Mouse (Mus musculus) liver, postnatal 0 days (tissue): Measurements from ENCODE around the gene Surf1. TPM values are rescaled to one million over a fixed set of nuclear protein-coding genes. Genes with fewer than 3 reads are reported as not detected.

Experiments
- ATAC-seq: fragments of 200-750 bp; cut with Nextera tagmentation; 2 replicates; pipeline ENCODE4 v1.8.0; 2017; ENCODE audit warnings: mild to moderate bottlenecking, moderate library complexity
- DNase-seq: peaks from one replicate; pipeline ENCODE4 v3.0.0-alpha.2; 2016
- H3K27ac ChIP-seq: fragments of 300-500 bp; sonication (generic); 2 replicates; pipeline ENCODE4 v1.5.1; 2014; ENCODE audit warnings: antibody characterized with exemption, moderate library complexity, mild to moderate bottlenecking, low read depth
- H3K27me3 ChIP-seq: fragments of 300-500 bp; sonication (generic); 2 replicates; pipeline ENCODE4 v1.6.1; 2014; ENCODE audit warnings: low read length, control low read depth, mixed read lengths; ENCODE audit not compliant: insufficient read depth
- H3K36me3 ChIP-seq: fragments of 300-500 bp; sonication (generic); replicated peaks from 2 replicates; pipeline ENCODE4 v1.6.1; 2014; ENCODE audit warnings: mild to moderate bottlenecking, control low read depth, low read length, moderate library complexity, mixed read lengths; ENCODE audit not compliant: insufficient read depth
- H3K4me1 ChIP-seq: fragments of 300-500 bp; sonication (generic); 2 replicates; pipeline ENCODE4 v1.6.1; 2014; ENCODE audit warnings: antibody characterized with exemption, mild to moderate bottlenecking, control low read depth; ENCODE audit not compliant: insufficient read depth
- H3K4me2 ChIP-seq: fragments of 300-500 bp; sonication (generic); 2 replicates; pipeline ENCODE4 v1.6.1; 2014; ENCODE audit warnings: low read depth, mild to moderate bottlenecking, low read length, moderate library complexity, mixed read lengths
- H3K4me3 ChIP-seq: fragments of 300-500 bp; sonication (generic); 2 replicates; pipeline ENCODE4 v1.5.1; 2014; ENCODE audit warnings: low read depth, low read length
- H3K9ac ChIP-seq: fragments of 300-500 bp; sonication (generic); replicated peaks from 2 replicates; pipeline ENCODE4 v1.6.1; 2014; ENCODE audit warnings: mild to moderate bottlenecking, moderate library complexity
- H3K9me3 ChIP-seq: fragments of 300-500 bp; sonication (generic); 2 replicates; pipeline ENCODE4 v1.6.1; 2016; ENCODE audit warnings: mild to moderate bottlenecking, control low read depth, low read length, mixed read lengths
- CTCF ChIP-seq: sonication (generic); IDR thresholded peaks from 2 replicates; pipeline ENCODE4 v1.5.1; 2016; ENCODE audit warnings: antibody characterized with exemption, low read depth
- EP300 ChIP-seq: IDR thresholded peaks from 2 replicates; pipeline ENCODE4 v1.6.1; 2016; ENCODE audit warnings: antibody characterized with exemption, low read depth, mild to moderate bottlenecking
- WGBS: fragments of 180-500 bp; shearing (Covaris S2); extraction: QIAGEN DNeasy Blood & Tissue Kit; methylation state at CpG from one replicate; pipeline ENCODE4 v1.1.7; 2014; ENCODE audit not compliant: insufficient replicate concordance; 5-methylcytosine and 5-hydroxymethylcytosine counted together
- polyA plus RNA-seq: library from polyadenylated mRNA; unstranded; fragments of >200 nt; fragmentation: Nextera tagmentation; extraction: Ambion mirVana; gene quantifications from 2 replicates; pipeline ENCODE4 v1.2.1, GENCODE M21; 2015

The Surf1 gene
- polyA plus RNA-seq, 1 experiment from 2014 or later, result 29.8 TPM

DNA sequence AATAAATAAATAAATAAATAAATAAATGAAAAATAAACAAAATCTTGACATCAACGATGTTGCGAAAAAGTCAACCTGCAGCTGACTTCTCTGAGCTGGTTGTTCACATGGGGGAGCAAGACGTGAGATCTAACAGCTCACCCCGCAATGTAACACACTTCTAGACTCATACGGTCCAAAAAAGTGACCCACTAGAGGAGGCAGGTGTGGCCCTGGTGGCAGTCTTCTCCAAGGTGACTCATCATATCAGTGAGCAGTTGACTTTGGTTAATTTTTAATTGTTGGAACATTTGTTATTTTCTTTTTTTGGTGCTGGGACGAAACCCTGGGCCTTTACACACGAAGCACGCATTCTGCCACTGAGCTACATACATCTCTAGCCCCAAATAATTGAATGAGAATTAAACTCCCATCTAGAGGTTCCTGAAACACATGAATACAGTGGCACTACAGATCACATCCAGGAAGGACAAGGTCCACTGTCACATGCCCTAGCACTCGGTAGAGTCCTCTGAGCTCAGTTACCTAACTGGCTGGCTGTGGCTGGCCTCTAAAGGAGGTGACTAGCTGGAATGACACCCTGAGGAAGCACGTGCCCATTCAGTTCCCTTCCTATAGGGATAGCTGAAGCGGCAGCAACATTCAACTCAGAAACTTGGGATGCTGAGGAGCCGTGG is 40.6 kb upstream of the Surf1 start:
- Histone ChIP-seq H3K4me3 (no peak overlapping the region), H3K9ac (no peak overlapping the region), H3K4me2 (no peak overlapping the region), H3K36me3 (peaks cover 73% of the 10 kb centered on the region), H3K9me3 (no peaks in the 10 kb centered on the region), H3K4me1 (peaks cover 9% of the 10 kb centered on the region), H3K27ac (peak overlapping the region; percentile 69), H3K27me3 (no peaks in the 10 kb centered on the region)
- peak; percentile 46 for DNase-seq
- TF ChIP-seq EP300 (0 out of 2 replicates have a peak, but pooled peaks have one; percentile 13), CTCF (no peak)
- ATAC-seq, result peak; percentile 97
- 67% methylated on average over 12 of the region's 12 CpGs for WGBS

DNA sequence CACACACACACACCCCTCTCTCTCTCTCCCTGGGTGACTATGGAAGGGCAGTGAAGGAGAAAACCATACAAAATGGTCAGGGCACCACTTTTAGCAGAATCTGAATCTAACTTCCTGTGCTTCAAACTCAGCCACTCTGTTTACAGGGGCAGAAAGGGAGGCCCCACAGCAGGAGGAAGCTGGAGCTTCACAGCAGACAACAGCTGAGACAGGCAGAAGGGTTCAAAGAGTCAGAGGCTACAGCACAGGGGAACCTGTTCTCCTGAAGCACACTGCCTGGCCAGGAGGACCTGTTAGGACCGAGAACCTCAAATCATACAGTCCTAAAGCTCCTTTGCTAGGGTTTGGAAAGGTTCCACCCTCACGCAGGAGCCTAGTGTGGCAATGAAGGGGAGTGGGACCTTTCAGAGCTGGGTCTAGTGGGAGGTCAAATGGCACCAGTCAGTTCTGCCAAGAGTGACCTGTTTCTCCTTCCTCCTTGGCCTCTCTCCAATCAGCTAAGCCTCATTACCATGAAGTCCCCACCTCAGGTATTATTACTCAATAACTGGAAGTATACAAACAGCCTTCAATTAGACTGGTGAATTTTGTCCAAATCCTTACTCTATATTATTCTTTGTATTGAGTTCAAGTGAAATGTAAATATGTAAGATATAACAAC is 38.5 kb upstream of the Surf1 start:
- 0 out of 2 replicates have a peak overlapping the region, but pooled peaks have one; percentile 29 for H3K27ac ChIP-seq
- no peak for TF ChIP-seq CTCF
- TF ChIP-seq EP300, result no peak
- H3K9me3 ChIP-seq, result no peaks in the 10 kb centered on the region
- WGBS, result 76% methylated on average over 2 of the region's 2 CpGs
- H3K4me2 ChIP-seq, result no peak overlapping the region
- no peak overlapping the region for H3K4me3 ChIP-seq
- H3K27me3 ChIP-seq, result no peaks in the 10 kb centered on the region
- no peak for ATAC-seq
- H3K4me1 ChIP-seq, result peaks cover 4% of the 10 kb centered on the region; the same call in 1 of the 2 replicates
- no peak for DNase-seq
- H3K9ac ChIP-seq, result no peak overlapping the region
- peaks cover 63% of the 10 kb centered on the region for H3K36me3 ChIP-seq

GRCm38 (mm10) chr2:26952866-26953265 is 36.5 kb upstream of the Surf1 start:
- Histone ChIP-seq H3K4me3 (no peak overlapping the region), H3K27ac (no peak overlapping the region), H3K4me2 (no peak overlapping the region), H3K36me3 (peaks cover 51% of the 10 kb centered on the region), H3K9ac (no peak overlapping the region), H3K9me3 (no peaks in the 10 kb centered on the region), H3K4me1 (peaks cover 4% of the 10 kb centered on the region; the same call in 1 of the 2 replicates), H3K27me3 (no peaks in the 10 kb centered on the region)
- WGBS, result 89% methylated on average over 8 of the region's 8 CpGs
- no peak for TF ChIP-seq CTCF
- no peak for TF ChIP-seq EP300
- no peak for ATAC-seq
- DNase-seq, result no peak

GRCm38 (mm10) chr2:26952193-26952592 is 35.9 kb upstream of the Surf1 start:
- no peaks in the 10 kb centered on the region for H3K9me3 ChIP-seq
- no peak for TF ChIP-seq EP300
- TF ChIP-seq CTCF, result no peak
- ATAC-seq (no peak), DNase-seq (no peak)
- no peak overlapping the region for H3K27ac ChIP-seq
- H3K4me1 ChIP-seq, result peaks cover 4% of the 10 kb centered on the region; the same call in 1 of the 2 replicates
- H3K27me3 ChIP-seq, result no peaks in the 10 kb centered on the region
- H3K4me2 ChIP-seq, result no peak overlapping the region
- peaks cover 47% of the 10 kb centered on the region for H3K36me3 ChIP-seq
- WGBS, result 75% methylated on average over 4 of the region's 4 CpGs
- H3K4me3 ChIP-seq, result no peak overlapping the region
- H3K9ac ChIP-seq, result no peak overlapping the region

DNA sequence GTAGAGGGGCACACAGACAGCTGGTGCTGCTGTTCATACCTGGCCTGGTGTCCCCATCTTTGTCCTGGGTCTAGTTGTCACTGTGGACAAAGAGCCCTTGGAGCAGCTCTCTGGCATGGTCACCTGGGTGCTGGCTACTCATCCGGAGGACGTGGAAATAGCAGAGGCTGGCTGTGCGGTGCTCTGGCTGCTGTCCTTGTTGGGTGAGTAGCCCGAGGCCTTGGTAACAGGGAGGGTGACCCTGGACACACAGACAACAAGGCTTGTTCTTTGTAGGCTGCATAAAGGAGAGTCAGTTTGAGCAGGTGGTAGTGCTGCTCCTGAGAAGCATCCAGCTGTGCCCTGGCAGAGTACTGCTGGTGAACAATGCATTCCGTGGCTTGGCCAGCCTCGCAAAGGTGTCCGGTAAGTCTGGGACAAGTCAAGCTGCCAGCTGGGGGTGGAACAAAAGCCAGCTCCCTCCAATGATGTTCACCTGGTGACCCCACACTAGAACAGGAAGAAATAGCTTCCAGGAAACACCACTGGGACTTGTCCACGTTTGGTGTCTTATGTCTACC is 35.1 kb upstream of the Surf1 start:
- Histone ChIP-seq H3K27ac (no peak overlapping the region), H3K36me3 (peaks cover 46% of the 10 kb centered on the region), H3K4me2 (no peak overlapping the region), H3K27me3 (no peaks in the 10 kb centered on the region), H3K4me1 (peaks cover 4% of the 10 kb centered on the region; the same call in 1 of the 2 replicates), H3K4me3 (no peak overlapping the region), H3K9me3 (no peaks in the 10 kb centered on the region), H3K9ac (no peak overlapping the region)
- DNase-seq, result no peak
- no peak for ATAC-seq
- TF ChIP-seq CTCF (no peak), EP300 (no peak)
- 88% methylated on average over 8 of the region's 8 CpGs for WGBS

DNA sequence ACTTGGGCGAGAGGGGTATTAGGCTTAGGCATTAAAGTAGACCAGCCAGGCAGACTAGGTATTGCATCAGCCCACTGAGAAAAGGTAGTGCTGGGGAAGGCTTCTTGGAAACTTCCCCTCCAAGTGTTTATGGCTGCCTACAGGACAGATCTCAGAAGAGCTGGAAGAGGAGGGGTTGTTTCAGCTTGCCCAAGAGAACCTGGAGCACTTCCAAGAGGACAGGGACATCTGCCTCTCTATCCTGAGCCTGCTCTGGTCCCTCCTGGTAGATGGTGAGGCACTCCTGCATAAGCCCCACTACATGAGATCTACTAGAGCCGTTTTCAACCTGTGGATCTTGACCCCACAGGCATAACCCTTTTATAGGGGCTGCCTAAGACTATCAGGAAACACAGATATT is 34.1 kb upstream of the Surf1 start:
- WGBS, result 75% methylated on average over 2 of the region's 2 CpGs
- Histone ChIP-seq H3K4me3 (no peak overlapping the region), H3K9me3 (no peaks in the 10 kb centered on the region), H3K36me3 (peaks cover 38% of the 10 kb centered on the region), H3K4me1 (peaks cover 4% of the 10 kb centered on the region; the same call in 1 of the 2 replicates), H3K4me2 (no peak overlapping the region), H3K9ac (no peak overlapping the region), H3K27ac (no peak overlapping the region), H3K27me3 (no peaks in the 10 kb centered on the region)
- DNase-seq (no peak), ATAC-seq (no peak)
- TF ChIP-seq EP300 (no peak), CTCF (no peak)
